In the genomic region with DNA sequence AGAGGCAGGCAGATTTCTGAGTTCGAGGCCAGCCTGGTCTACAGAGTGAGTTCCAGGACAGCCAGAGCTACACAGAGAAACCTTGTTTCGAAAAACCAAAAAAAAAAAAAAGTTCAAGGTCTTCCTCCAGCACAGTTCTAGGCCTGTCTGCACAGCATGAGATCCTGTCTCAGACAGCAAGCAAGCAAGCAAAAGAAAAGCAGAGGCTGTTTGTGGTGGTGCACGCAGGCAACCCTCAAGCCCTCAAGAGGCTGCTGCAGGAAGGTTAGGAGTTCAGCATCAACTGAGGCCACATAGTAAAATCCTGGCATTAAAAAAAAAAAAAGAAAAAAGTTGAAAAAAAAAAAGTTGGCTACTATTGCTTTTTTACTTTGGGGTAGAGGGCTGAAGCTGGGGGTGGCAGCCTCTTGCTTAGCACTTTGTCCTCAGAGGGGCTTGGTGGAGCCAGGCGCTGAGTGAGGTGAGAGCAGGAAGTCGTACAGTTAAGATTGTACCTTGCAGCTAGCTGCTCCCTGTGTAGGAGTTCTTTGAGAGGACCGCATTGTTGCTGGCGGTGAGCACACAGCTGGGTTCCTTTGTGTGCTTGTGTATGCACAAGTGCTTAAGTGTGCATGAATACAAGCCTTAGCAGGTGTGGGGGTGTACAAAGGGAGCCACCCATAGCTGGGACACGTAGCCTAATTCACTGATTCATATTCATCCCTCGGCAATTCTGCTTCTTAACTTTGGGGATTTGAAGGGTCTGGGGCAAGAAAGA, we compare ENCODE assay signal across 9 mouse cellular contexts. TPM values are rescaled to one million over a fixed set of nuclear protein-coding genes. Genes with fewer than 3 reads are reported as not detected.
DNase-seq lines count a peak whose midpoint lies in the region; ATAC-seq and TF ChIP-seq lines count a peak whose summit lies in the region.
"Had no signal": no experiment of that assay in that cellular context is flagged by ENCODE, and none has a peak within 500 bp of the region (broad histone marks: within the 10 kb centered on the region; RNA-seq: fewer than 3 reads in every experiment).

No protein-coding gene starts in this region.

- H3K4me1 ChIP-seq in heart, postnatal 0 days (ENCODE audit: control insufficient read depth, insufficient read depth), result peaks cover 19% of the 10 kb centered on the region
- peaks cover 19% of the 10 kb centered on the region for H3K4me1 ChIP-seq in embryonic facial prominence, embryonic 10.5 days
- H3K4me1 ChIP-seq in intestine, postnatal 0 days (replicated peaks; ENCODE audit: control insufficient read depth, insufficient read depth, low read length), result no peaks in the 10 kb centered on the region
- peaks cover 16% of the 10 kb centered on the region for H3K4me1 ChIP-seq in stomach, embryonic 15.5 days

- peaks cover 33% of the 10 kb centered on the region for H3K36me3 ChIP-seq in heart, postnatal 0 days (replicated peaks; ENCODE audit: control insufficient read depth, insufficient read depth, low read length)
- peaks cover 67% of the 10 kb centered on the region for H3K36me3 ChIP-seq in embryonic facial prominence, embryonic 10.5 days (replicated peaks)
- peaks cover 36% of the 10 kb centered on the region for H3K36me3 ChIP-seq in intestine, postnatal 0 days (ENCODE audit: control insufficient read depth, insufficient read depth)
- H3K36me3 ChIP-seq in stomach, embryonic 15.5 days, result peaks cover 11% of the 10 kb centered on the region

- H3K4me3 ChIP-seq in heart, postnatal 0 days (ENCODE audit: low read depth, low read length), result no peak overlapping the region
- H3K4me3 ChIP-seq in embryonic facial prominence, embryonic 10.5 days, result peak overlapping the region; percentile 51; the same call in 1 of the 2 replicates
- H3K4me3 ChIP-seq in intestine, postnatal 0 days (ENCODE audit: low read depth, low read length), result 0 out of 2 replicates have a peak overlapping the region, but pooled peaks have one; percentile 26
- peak overlapping the region; percentile 26; the same call in 1 of the 2 replicates for H3K4me3 ChIP-seq in stomach, embryonic 15.5 days (replicated peaks)

- intact Hi-C loops in heart, postnatal 36 days (cut with DNase I), result loop anchor here (5.0 kb wide), 1 partner anchor 89 kb away; no protein-coding TSS in a partner anchor

- DNase-seq in heart, postnatal 0 days (ENCODE audit: low spot score), result no peak
- no peak for DNase-seq in heart, postnatal 36 days
- DNase-seq in embryonic facial prominence, embryonic 10.5 days (ENCODE audit: low spot score), result no peak
- no peak for DNase-seq in gastrocnemius, postnatal 25 days
- no peak for DNase-seq in right cerebral cortex, postnatal 4 days
- DNase-seq in ovary, postnatal 10 days (ENCODE audit: low spot score), result no peak

- H3K4me2 ChIP-seq in heart, postnatal 0 days (ENCODE audit: low read depth, low read length), result peak overlapping the region; percentile 54
- H3K4me2 ChIP-seq in intestine, postnatal 0 days (replicated peaks; ENCODE audit: low read depth), result peak overlapping the region; percentile 65
- peak overlapping the region; percentile 50 for H3K4me2 ChIP-seq in stomach, embryonic 15.5 days

- H3K9ac ChIP-seq in heart, postnatal 0 days (replicated peaks; ENCODE audit: low read depth, low read length), result no peak overlapping the region
- H3K9ac ChIP-seq in intestine, postnatal 0 days (ENCODE audit: low read depth, low read length), result peak overlapping the region; percentile 41; the same call in 1 of the 2 replicates
- no peak overlapping the region for H3K9ac ChIP-seq in stomach, embryonic 15.5 days

- ATAC-seq in heart, postnatal 0 days (ENCODE audit: insufficient read depth, low read depth), result no peak
- ATAC-seq in intestine, postnatal 0 days, result no peak
- peak; percentile 17; the same call in 1 of the 2 replicates for ATAC-seq in stomach, embryonic 15.5 days (ENCODE audit: insufficient read depth, low FRiP score, low read depth)

- 73% methylated on average over 9 of the region's 9 CpGs for WGBS in heart, postnatal 0 days
- 40% methylated on average over 9 of the region's 9 CpGs for WGBS in embryonic facial prominence, embryonic 10.5 days
- 72% methylated on average over 9 of the region's 9 CpGs for WGBS in intestine, postnatal 0 days
- 61% methylated on average over 9 of the region's 9 CpGs for WGBS in stomach, embryonic 15.5 days

- peak overlapping the region; percentile 48 for H3K27ac ChIP-seq in heart, postnatal 0 days (ENCODE audit: low read depth)
- peak overlapping the region; percentile 82 for H3K27ac ChIP-seq in embryonic facial prominence, embryonic 10.5 days (replicated peaks)
- no peak overlapping the region for H3K27ac ChIP-seq in intestine, postnatal 0 days (ENCODE audit: low read depth, low read length)
- H3K27ac ChIP-seq in stomach, embryonic 15.5 days, result peak overlapping the region; percentile 73

- no peak for TF ChIP-seq CTCF in heart, postnatal 0 days (IDR thresholded peaks at IDR 0.05; ENCODE audit: low read depth)
- TF ChIP-seq CTCF in intestine, postnatal 0 days (IDR thresholded peaks at IDR 0.05; ENCODE audit: low read depth), result no peak

- no peaks in the 10 kb centered on the region for H3K27me3 ChIP-seq in heart, postnatal 0 days (ENCODE audit: control insufficient read depth, insufficient read depth, low read length)
- H3K27me3 ChIP-seq in embryonic facial prominence, embryonic 10.5 days (replicated peaks; ENCODE audit: low read depth, poor library complexity, severe bottlenecking), result no peaks in the 10 kb centered on the region
- no peaks in the 10 kb centered on the region for H3K27me3 ChIP-seq in intestine, postnatal 0 days (replicated peaks; ENCODE audit: control insufficient read depth, insufficient read depth, low read length)
- no peaks in the 10 kb centered on the region for H3K27me3 ChIP-seq in stomach, embryonic 15.5 days (replicated peaks)
- H3K27me3 ChIP-seq: Patski had no signal

- no peaks in the 10 kb centered on the region for H3K9me3 ChIP-seq in heart, postnatal 0 days (replicated peaks; ENCODE audit: control insufficient read depth, low read length)
- H3K9me3 ChIP-seq in embryonic facial prominence, embryonic 10.5 days, result no peaks in the 10 kb centered on the region
- H3K9me3 ChIP-seq in intestine, postnatal 0 days (ENCODE audit: control insufficient read depth), result no peaks in the 10 kb centered on the region
- H3K9me3 ChIP-seq in stomach, embryonic 15.5 days, result no peaks in the 10 kb centered on the region

- no peak for TF ChIP-seq EP300 in heart, postnatal 0 days (IDR thresholded peaks at IDR 0.05; ENCODE audit: low read depth)

RNA-seq across cellular contexts. Expression of gene Twf2, which starts 8.1 kb away (rescaled TPM):
- total RNA-seq in heart, postnatal 0 days (2014; rRNA removed; ENCODE audit: low replicate concordance), result 92.1 and 105 TPM in 2 replicates
- polyA plus RNA-seq in heart, postnatal 0 days (2015; fragmentation: Nextera tagmentation; extraction: Ambion mirVana), result 57.3 and 64.2 TPM in 2 replicates
- total RNA-seq in heart, postnatal 36 days (2021), result 100 to 1,000 TPM; 266 to 269 TPM
- polyA plus RNA-seq in embryonic facial prominence, embryonic 10.5 days (2016; fragmentation: Nextera tagmentation; extraction: Ambion mirVana), result 69.5 and 74.7 TPM in 2 replicates
- polyA plus RNA-seq in intestine, postnatal 0 days (2015; fragmentation: Nextera tagmentation; extraction: Ambion mirVana), result 21.9 and 25.6 TPM in 2 replicates
- 53.9 and 64.0 TPM in 2 replicates for polyA plus RNA-seq in stomach, embryonic 15.5 days (2015; fragmentation: Nextera tagmentation; extraction: Ambion mirVana)
- 100 to 1,000 TPM in 1 of 2 experiments, 10 to 100 TPM in 1; 95.6 to 126 TPM for total RNA-seq in gastrocnemius, postnatal 25 days (2021)

RNA-seq across cellular contexts. Expression of gene Tlr9, which starts 11.4 kb away (rescaled TPM):
- total RNA-seq in heart, postnatal 0 days (2014; rRNA removed; ENCODE audit: low replicate concordance), result not detected in 2 replicates
- 0.04 and 0.05 TPM in 2 replicates for polyA plus RNA-seq in heart, postnatal 0 days (2015; fragmentation: Nextera tagmentation; extraction: Ambion mirVana)
- total RNA-seq in heart, postnatal 36 days (2021), result 1 to 10 TPM in 1 of 2 experiments, under 1 TPM in 1; 0.47 to 1.1 TPM
- not detected in 2 replicates for polyA plus RNA-seq in embryonic facial prominence, embryonic 10.5 days (2016; fragmentation: Nextera tagmentation; extraction: Ambion mirVana)
- polyA plus RNA-seq in intestine, postnatal 0 days (2015; fragmentation: Nextera tagmentation; extraction: Ambion mirVana), result 0.08 and 0.09 TPM in 2 replicates
- polyA plus RNA-seq in stomach, embryonic 15.5 days (2015; fragmentation: Nextera tagmentation; extraction: Ambion mirVana), result 0.12 and 0.15 TPM in 2 replicates
- under 1 TPM; 0.21 to 0.33 TPM for total RNA-seq in gastrocnemius, postnatal 25 days (2021)

RNA-seq across cellular contexts. Expression of gene Ppm1m, which starts 11.5 kb away (rescaled TPM):
- total RNA-seq in heart, postnatal 0 days (2014; rRNA removed; ENCODE audit: low replicate concordance), result 7.5 and 22.8 TPM in 2 replicates
- 13.1 and 15.1 TPM in 2 replicates for polyA plus RNA-seq in heart, postnatal 0 days (2015; fragmentation: Nextera tagmentation; extraction: Ambion mirVana)
- total RNA-seq in heart, postnatal 36 days (2021), result 10 to 100 TPM; 12.2 to 13.8 TPM
- polyA plus RNA-seq in embryonic facial prominence, embryonic 10.5 days (2016; fragmentation: Nextera tagmentation; extraction: Ambion mirVana), result 50.2 and 54.1 TPM in 2 replicates
- 10.0 and 10.8 TPM in 2 replicates for polyA plus RNA-seq in intestine, postnatal 0 days (2015; fragmentation: Nextera tagmentation; extraction: Ambion mirVana)
- 39.0 and 42.0 TPM in 2 replicates for polyA plus RNA-seq in stomach, embryonic 15.5 days (2015; fragmentation: Nextera tagmentation; extraction: Ambion mirVana)
- total RNA-seq in gastrocnemius, postnatal 25 days (2021), result 1 to 10 TPM; 2.6 to 4.7 TPM

RNA-seq across cellular contexts. Expression of gene Alas1, which starts 37.4 kb away (rescaled TPM):
- total RNA-seq in heart, postnatal 0 days (2014; rRNA removed; ENCODE audit: low replicate concordance), result 309 and 334 TPM in 2 replicates
- 385 and 421 TPM in 2 replicates for polyA plus RNA-seq in heart, postnatal 0 days (2015; fragmentation: Nextera tagmentation; extraction: Ambion mirVana)
- total RNA-seq in heart, postnatal 36 days (2021), result 100 to 1,000 TPM; 298 to 524 TPM
- polyA plus RNA-seq in embryonic facial prominence, embryonic 10.5 days (2016; fragmentation: Nextera tagmentation; extraction: Ambion mirVana), result 72.1 and 80.7 TPM in 2 replicates
- 81.2 and 82.9 TPM in 2 replicates for polyA plus RNA-seq in intestine, postnatal 0 days (2015; fragmentation: Nextera tagmentation; extraction: Ambion mirVana)
- polyA plus RNA-seq in stomach, embryonic 15.5 days (2015; fragmentation: Nextera tagmentation; extraction: Ambion mirVana), result 109 TPM in 2 replicates
- 100 to 1,000 TPM; 260 to 287 TPM for total RNA-seq in gastrocnemius, postnatal 25 days (2021)

RNA-seq across cellular contexts. Expression of gene Wdr82, which starts 40.3 kb away (rescaled TPM):
- total RNA-seq in heart, postnatal 0 days (2014; rRNA removed; ENCODE audit: low replicate concordance), result 122 and 124 TPM in 2 replicates
- polyA plus RNA-seq in heart, postnatal 0 days (2015; fragmentation: Nextera tagmentation; extraction: Ambion mirVana), result 13.9 and 14.3 TPM in 2 replicates
- 10 to 100 TPM; 34.6 to 43.4 TPM for total RNA-seq in heart, postnatal 36 days (2021)
- polyA plus RNA-seq in embryonic facial prominence, embryonic 10.5 days (2016; fragmentation: Nextera tagmentation; extraction: Ambion mirVana), result 28.4 and 28.8 TPM in 2 replicates
- polyA plus RNA-seq in intestine, postnatal 0 days (2015; fragmentation: Nextera tagmentation; extraction: Ambion mirVana), result 10.6 and 11.3 TPM in 2 replicates
- polyA plus RNA-seq in stomach, embryonic 15.5 days (2015; fragmentation: Nextera tagmentation; extraction: Ambion mirVana), result 19.7 and 20.4 TPM in 2 replicates
- 10 to 100 TPM; 22.4 to 24.3 TPM for total RNA-seq in gastrocnemius, postnatal 25 days (2021)
